Mouse (Mus musculus) splenic B cell, adult 2 months (primary cell): ENCODE measurements at regions not wholly inside any gene's neighbourhood (a gene's known extent, or its start where the extent isn't known, plus 50 kb on each side); places are given as distances from the start of the nearest gene placed in this dataset.

Experiments used
- DNase-seq: peaks from one replicate; pipeline ENCODE4 v3.0.0-alpha.2; 2011; ENCODE audit warnings: low read depth, low spot score
- H3K27me3 ChIP-seq: 2 replicates; pipeline ENCODE4 v1.6.1; 2012; ENCODE audit warnings: mild to moderate bottlenecking, low read length, moderate library complexity, mixed read lengths; ENCODE audit not compliant: control insufficient read depth, poor library complexity, insufficient read depth, severe bottlenecking
- H3K36me3 ChIP-seq: 2 replicates; pipeline ENCODE4 v1.6.1; 2012; ENCODE audit warnings: mild to moderate bottlenecking, low read length, moderate library complexity, mixed read lengths; ENCODE audit not compliant: control insufficient read depth, poor library complexity, insufficient read depth, severe bottlenecking

- DNase-seq: no peak
- Histone ChIP-seq H3K27me3 (no peaks in the 10 kb centered on the region), H3K36me3 (no peaks in the 10 kb centered on the region)
Observed at GRCm38 (mm10) chr1:77869174-77869573, 327.8 kb downstream of the Pax3 start.

- H3K36me3 ChIP-seq: no peaks in the 10 kb centered on the region
- H3K27me3 ChIP-seq: no peaks in the 10 kb centered on the region
- DNase-seq: no peak
Observed at GRCm38 (mm10) chr1:77859931-77860330, 337.0 kb downstream of the Pax3 start.

GRCm38 (mm10) chr1:77854366-77854765 lies 339.5 kb upstream of the Epha4 start:
- no peak for DNase-seq
- Histone ChIP-seq H3K27me3 (no peaks in the 10 kb centered on the region), H3K36me3 (no peaks in the 10 kb centered on the region)

- Histone ChIP-seq H3K27me3 (no peaks in the 10 kb centered on the region), H3K36me3 (no peaks in the 10 kb centered on the region)
- no peak for DNase-seq
Observed at GRCm38 (mm10) chr1:77847766-77848615, 333.1 kb upstream of the Epha4 start.

GRCm38 (mm10) chr1:77846039-77846727 lies 331.3 kb upstream of the Epha4 start:
- H3K36me3 ChIP-seq: no peaks in the 10 kb centered on the region
- no peak for DNase-seq
- no peaks in the 10 kb centered on the region for H3K27me3 ChIP-seq

- DNase-seq: no peak
- Histone ChIP-seq H3K27me3 (no peaks in the 10 kb centered on the region; the same call in 1 of the 2 replicates), H3K36me3 (no peaks in the 10 kb centered on the region)
Observed at GRCm38 (mm10) chr1:77840672-77841071, 325.8 kb upstream of the Epha4 start.

- DNase-seq: no peak
- no peaks in the 10 kb centered on the region for H3K36me3 ChIP-seq
- no peaks in the 10 kb centered on the region for H3K27me3 ChIP-seq
Observed at GRCm38 (mm10) chr1:77832174-77832573, 317.3 kb upstream of the Epha4 start.

- Histone ChIP-seq H3K27me3 (no peaks in the 10 kb centered on the region), H3K36me3 (no peaks in the 10 kb centered on the region)
- DNase-seq: no peak
Observed at GRCm38 (mm10) chr1:77824716-77825387, 310.0 kb upstream of the Epha4 start.

GRCm38 (mm10) chr1:77823801-77824687 lies 309.2 kb upstream of the Epha4 start:
- no peaks in the 10 kb centered on the region for H3K36me3 ChIP-seq
- DNase-seq: no peak
- no peaks in the 10 kb centered on the region for H3K27me3 ChIP-seq

GRCm38 (mm10) chr1:77820101-77820500 lies 305.2 kb upstream of the Epha4 start:
- no peak for DNase-seq
- H3K27me3 ChIP-seq: no peaks in the 10 kb centered on the region
- no peaks in the 10 kb centered on the region for H3K36me3 ChIP-seq

GRCm38 (mm10) chr1:77815451-77815850 lies 300.6 kb upstream of the Epha4 start:
- no peak for DNase-seq
- no peaks in the 10 kb centered on the region for H3K27me3 ChIP-seq
- H3K36me3 ChIP-seq: no peaks in the 10 kb centered on the region

GRCm38 (mm10) chr1:77811573-77811972 lies 296.7 kb upstream of the Epha4 start:
- Histone ChIP-seq H3K36me3 (no peaks in the 10 kb centered on the region), H3K27me3 (no peaks in the 10 kb centered on the region)
- no peak for DNase-seq

GRCm38 (mm10) chr1:77790974-77791373 lies 276.1 kb upstream of the Epha4 start:
- DNase-seq: no peak
- Histone ChIP-seq H3K27me3 (no peaks in the 10 kb centered on the region), H3K36me3 (no peaks in the 10 kb centered on the region)

- no peak for DNase-seq
- Histone ChIP-seq H3K36me3 (no peaks in the 10 kb centered on the region), H3K27me3 (no peaks in the 10 kb centered on the region)
Observed at GRCm38 (mm10) chr1:77754326-77754725, 239.4 kb upstream of the Epha4 start.
